Mouse (Mus musculus) telencephalon, adult 2 months (tissue): ENCODE data around the gene Chrm4.

ENCODE experiments used
- DNase-seq: peaks from one replicate; pipeline ENCODE4 v3.0.0-alpha.2; 2011; ENCODE audit warnings: low read depth, low spot score

Gene Chrm4

GRCm38 (mm10) chr2:91926949-91927348 lies at the start of gene Chrm4:
Gene Chrm4 (plus strand): TSS chr2:91927249.
- DNase-seq, result no peak

GRCm38 (mm10) chr2:91878387-91879180 lies 48.5 kb upstream of the Chrm4 start:
- no peak for DNase-seq

- no peak for DNase-seq
Observed at GRCm38 (mm10) chr2:91883961-91884360, 43.1 kb upstream of the Chrm4 start.

- DNase-seq, result no peak
Observed at GRCm38 (mm10) chr2:91884616-91885015, 42.4 kb upstream of the Chrm4 start.

- no peak for DNase-seq
Observed at GRCm38 (mm10) chr2:91894716-91895115, 32.3 kb upstream of the Chrm4 start.

- no peak for DNase-seq
Observed at GRCm38 (mm10) chr2:91895401-91895800, 31.6 kb upstream of the Chrm4 start.

GRCm38 (mm10) chr2:91897968-91898367 lies 29.1 kb upstream of the Chrm4 start:
- no peak for DNase-seq

- no peak for DNase-seq
Observed at GRCm38 (mm10) chr2:91899141-91899540, 27.9 kb upstream of the Chrm4 start.

- DNase-seq, result no peak
Observed at GRCm38 (mm10) chr2:91900431-91900830, 26.6 kb upstream of the Chrm4 start.

- DNase-seq, result no peak
Observed at GRCm38 (mm10) chr2:91902336-91902735, 24.7 kb upstream of the Chrm4 start.

GRCm38 (mm10) chr2:91903171-91903925 lies 23.7 kb upstream of the Chrm4 start:
- no peak for DNase-seq

GRCm38 (mm10) chr2:91904618-91905307 lies 22.3 kb upstream of the Chrm4 start:
- DNase-seq, result no peak

GRCm38 (mm10) chr2:91906141-91906540 lies 20.9 kb upstream of the Chrm4 start:
- DNase-seq, result no peak

- no peak for DNase-seq
Observed at GRCm38 (mm10) chr2:91912616-91913015, 14.4 kb upstream of the Chrm4 start.

GRCm38 (mm10) chr2:91913328-91914110 lies 13.5 kb upstream of the Chrm4 start:
- no peak for DNase-seq

- no peak for DNase-seq
Observed at GRCm38 (mm10) chr2:91916346-91916977, 10.6 kb upstream of the Chrm4 start.

GRCm38 (mm10) chr2:91917096-91917495 lies 10.0 kb upstream of the Chrm4 start:
- no peak for DNase-seq

- DNase-seq, result no peak
Observed at GRCm38 (mm10) chr2:91920130-91920529, 6.9 kb upstream of the Chrm4 start.

- DNase-seq, result no peak
Observed at GRCm38 (mm10) chr2:91921181-91921789, 5.8 kb upstream of the Chrm4 start.

GRCm38 (mm10) chr2:91921790-91922570 lies 5.1 kb upstream of the Chrm4 start:
- DNase-seq, result no peak
